Mouse (Mus musculus) lung, adult 2 months (tissue): ENCODE data around the gene Numa1. TPM values are rescaled to one million over a fixed set of nuclear protein-coding genes. Genes with fewer than 3 reads are reported as not detected.
"Not testable (repeated sequence)": the region's sequence is repeated elsewhere in the genome, so short reads cannot be mapped to it uniquely, and the experiment has no call there.

Experiments
- DNase-seq: peaks from one replicate; pipeline ENCODE4 v3.0.0; 2022
- H3K4me1 ChIP-seq: fragments of 200-500 bp; 2 replicates; pipeline ENCODE4 v1.6.1; 2011; ENCODE audit warnings: low read length; ENCODE audit not compliant: control insufficient read depth, insufficient read depth
- H3K4me3 ChIP-seq: fragments of 200-500 bp; replicated peaks from 2 replicates; pipeline ENCODE3; 2011; ENCODE audit warnings: low read depth, mild to moderate bottlenecking, control low read depth, low read length; ENCODE audit errors: extremely low read depth
- CTCF ChIP-seq: fragments of 200-500 bp; IDR thresholded peaks from 2 replicates; pipeline ENCODE4 v1.5.1; 2011; ENCODE audit warnings: mild to moderate bottlenecking, low read length, control low read depth; ENCODE audit not compliant: insufficient read depth
- POLR2A ChIP-seq: fragments of 200-500 bp; IDR thresholded peaks from 2 replicates; pipeline ENCODE4 v1.6.1; 2011; ENCODE audit warnings: low read depth, mild to moderate bottlenecking, control low read depth, low read length, borderline replicate concordance; ENCODE audit errors: extremely low read depth
- WGBS: fragments of 180-500 bp; shearing (Covaris S2); methylation state at CpG from one replicate; pipeline ENCODE4 v1.1.7; 2018; 5-methylcytosine and 5-hydroxymethylcytosine counted together
- polyA plus RNA-seq: library from polyadenylated mRNA; depleted of rRNA; stranded (reverse); fragments of >200 nt; gene quantifications from 2 replicates; pipeline ENCODE4 v1.2.3, GENCODE M21; 2012

Numa1 gene
- polyA plus RNA-seq, 1 experiment: 93.4 TPM

DNA sequence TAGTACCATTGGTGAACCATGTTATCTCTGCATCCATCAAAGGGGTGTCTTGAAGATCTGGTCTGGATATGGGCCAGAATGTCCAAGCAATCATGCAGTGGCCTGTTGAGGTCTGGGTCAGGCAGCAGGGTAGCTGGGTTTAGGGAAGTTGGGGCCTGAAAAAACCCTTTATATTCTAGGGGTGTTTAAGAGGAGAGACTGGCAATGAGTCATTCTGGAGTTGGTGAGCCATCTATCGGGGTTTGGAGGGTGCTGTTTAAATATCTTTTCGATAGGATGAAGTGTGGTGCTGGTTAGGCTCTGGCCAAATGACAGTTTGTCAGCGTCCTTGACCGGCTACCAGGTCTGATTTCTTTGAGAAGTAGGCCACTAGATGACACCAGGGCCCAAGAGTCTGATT, 2.0 kb downstream of the Numa1 start:
- TF ChIP-seq POLR2A: no peak
- TF ChIP-seq CTCF: no peak
- Histone ChIP-seq H3K4me1 (no peaks in the 10 kb centered on the region; the same call in 1 of the 2 replicates), H3K4me3 (no peak overlapping the region)
- 81% methylated on average over 4 of the region's 4 CpGs for WGBS
- DNase-seq: no peak

DNA sequence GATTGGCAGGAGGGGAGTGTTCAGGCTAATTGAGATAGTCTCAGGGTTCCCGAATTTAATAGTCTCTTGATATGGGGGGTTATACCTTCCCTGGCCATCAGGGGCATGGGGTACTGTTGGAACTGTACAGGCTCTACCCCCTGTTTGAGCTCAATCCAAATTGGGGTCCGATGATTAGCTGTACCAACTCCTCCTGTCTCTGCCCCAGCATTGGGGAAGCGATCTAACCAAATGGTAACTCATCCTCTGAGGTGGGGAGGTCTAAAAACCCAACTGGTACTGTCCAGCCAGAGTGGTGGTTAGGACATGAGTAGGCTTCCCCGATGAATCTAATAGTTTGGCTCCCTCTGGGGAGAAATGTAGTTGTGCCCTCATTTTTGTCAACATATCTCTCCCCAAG, 3.1 kb downstream of the Numa1 start:
- DNase-seq: no peak
- H3K4me1 ChIP-seq: no peaks in the 10 kb centered on the region; the same call in 1 of the 2 replicates
- 96% methylated on average over 4 of the region's 4 CpGs for WGBS
- H3K4me3 ChIP-seq: no peak overlapping the region
- TF ChIP-seq POLR2A (no peak), CTCF (no peak)

- DNase-seq: no peak
- 94% methylated on average over 4 of the region's 4 CpGs for WGBS
- Histone ChIP-seq H3K4me3 (no peak overlapping the region), H3K4me1 (no peaks in the 10 kb centered on the region; the same call in 1 of the 2 replicates)
- no peak for TF ChIP-seq POLR2A
- TF ChIP-seq CTCF: no peak
Observed at GRCm38 (mm10) chr7:101937569-101937968, 3.7 kb downstream of the Numa1 start.

GRCm38 (mm10) chr7:101938348-101938747, 4.4 kb downstream of the Numa1 start:
- H3K4me1 ChIP-seq: no peaks in the 10 kb centered on the region; the same call in 1 of the 2 replicates
- H3K4me3 ChIP-seq: no peak overlapping the region
- 54% methylated on average over 2 of the region's 2 CpGs for WGBS
- DNase-seq: no peak
- TF ChIP-seq POLR2A: no peak
- TF ChIP-seq CTCF: no peak

DNA sequence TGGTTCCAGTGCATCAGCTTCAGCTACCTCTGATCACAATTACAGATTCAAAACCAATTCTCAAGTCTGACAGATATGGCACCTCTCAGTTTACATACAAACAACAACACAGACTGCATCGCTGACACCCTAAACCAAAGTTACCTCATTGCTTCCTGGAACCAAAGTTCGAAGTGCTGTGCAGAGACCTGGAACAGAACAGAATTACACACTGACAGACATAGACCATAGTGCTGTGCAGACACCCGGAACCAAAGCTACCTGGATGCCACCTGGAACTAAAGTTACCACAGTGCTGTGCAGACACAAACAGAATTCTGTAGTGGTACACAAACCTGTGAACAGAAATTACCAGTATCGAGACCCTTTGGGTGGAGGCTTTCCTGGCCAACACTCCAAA, 5.8 kb downstream of the Numa1 start:
- no peak for DNase-seq
- H3K4me1 ChIP-seq: no peaks in the 10 kb centered on the region; the same call in 1 of the 2 replicates
- 91% methylated on average over 4 of the region's 4 CpGs for WGBS
- TF ChIP-seq POLR2A: no peak
- no peak for TF ChIP-seq CTCF
- no peak overlapping the region for H3K4me3 ChIP-seq

- 89% methylated on average over 5 of the region's 5 CpGs for WGBS
- not testable (repeated sequence) for H3K4me3 ChIP-seq, DNase-seq, H3K4me1 ChIP-seq
Observed at GRCm38 (mm10) chr7:101949008-101949407, 15.1 kb downstream of the Numa1 start.

GRCm38 (mm10) chr7:101951648-101952047, 17.7 kb downstream of the Numa1 start:
- WGBS: 71% methylated on average over 1 of the region's 1 CpGs
- Histone ChIP-seq H3K4me1 (no peaks in the 10 kb centered on the region), H3K4me3 (no peak overlapping the region)
- no peak for DNase-seq
- TF ChIP-seq CTCF (no peak), POLR2A (no peak)

- 32% methylated on average over 2 of the region's 2 CpGs for WGBS
- DNase-seq: no peak
- Histone ChIP-seq H3K4me3 (no peak overlapping the region), H3K4me1 (no peaks in the 10 kb centered on the region)
- TF ChIP-seq POLR2A (no peak), CTCF (no peak)
Observed at GRCm38 (mm10) chr7:101952098-101952497, 18.2 kb downstream of the Numa1 start.

DNA sequence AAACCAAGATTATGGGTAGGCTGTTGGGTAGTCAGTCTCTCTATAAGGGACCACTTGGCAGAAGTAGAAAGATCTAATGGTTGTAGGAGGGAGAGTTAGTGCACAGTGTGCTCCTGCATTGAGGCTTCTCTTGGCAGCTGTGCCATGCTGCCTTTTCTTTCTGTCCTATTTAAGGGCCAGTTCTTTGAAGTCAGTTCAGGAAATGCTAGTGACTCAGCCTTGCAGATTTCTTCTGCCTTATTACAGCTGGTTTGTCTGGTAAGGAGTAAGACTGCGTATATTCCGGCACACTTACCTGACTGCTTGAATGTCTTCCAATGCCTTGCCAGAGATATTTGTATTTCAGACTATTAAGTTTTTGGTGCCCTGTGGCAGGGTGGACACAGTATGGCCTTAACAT, 20.3 kb downstream of the Numa1 start:
- TF ChIP-seq CTCF (no peak), POLR2A (no peak)
- no peaks in the 10 kb centered on the region for H3K4me1 ChIP-seq
- no peak for DNase-seq
- H3K4me3 ChIP-seq: no peak overlapping the region
- 77% methylated on average over 2 of the region's 2 CpGs for WGBS

DNA sequence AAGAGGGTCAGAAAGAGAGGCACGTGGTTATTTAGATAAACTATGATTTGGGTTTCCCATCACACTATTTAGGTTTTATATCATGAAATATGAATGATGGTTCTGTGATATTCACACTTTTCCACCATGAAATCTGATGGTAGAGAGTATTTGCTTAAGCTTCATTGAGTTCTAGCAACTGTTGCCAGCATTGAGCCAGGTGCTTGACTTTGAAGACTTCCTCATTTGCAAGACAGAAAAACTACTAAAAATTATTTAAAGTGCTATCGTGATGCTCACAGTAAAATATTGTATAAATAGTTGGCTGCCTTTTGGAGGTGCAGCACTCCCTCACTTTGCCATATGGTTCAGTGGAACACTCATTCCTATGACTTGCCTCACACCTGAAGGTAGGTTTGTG, 21.4 kb downstream of the Numa1 start:
- WGBS: 64% methylated on average over 2 of the region's 2 CpGs
- Histone ChIP-seq H3K4me1 (no peaks in the 10 kb centered on the region), H3K4me3 (no peak overlapping the region)
- no peak for TF ChIP-seq POLR2A
- DNase-seq: no peak

GRCm38 (mm10) chr7:101955862-101956261, 22.0 kb downstream of the Numa1 start:
- TF ChIP-seq POLR2A (no peak), CTCF (no peak)
- no peak for DNase-seq
- Histone ChIP-seq H3K4me1 (no peaks in the 10 kb centered on the region), H3K4me3 (no peak overlapping the region)
- 74% methylated on average over 4 of the region's 4 CpGs for WGBS

- no peak for DNase-seq
- WGBS: 76% methylated on average over 1 of the region's 1 CpGs
- TF ChIP-seq POLR2A: no peak
- TF ChIP-seq CTCF: no peak
- no peaks in the 10 kb centered on the region for H3K4me1 ChIP-seq
- H3K4me3 ChIP-seq: no peak overlapping the region
Observed at GRCm38 (mm10) chr7:101956481-101956880, 22.6 kb downstream of the Numa1 start.
